Mouse (Mus musculus): Measurements from ENCODE around the gene Rer1.

Gene Rer1

DNA sequence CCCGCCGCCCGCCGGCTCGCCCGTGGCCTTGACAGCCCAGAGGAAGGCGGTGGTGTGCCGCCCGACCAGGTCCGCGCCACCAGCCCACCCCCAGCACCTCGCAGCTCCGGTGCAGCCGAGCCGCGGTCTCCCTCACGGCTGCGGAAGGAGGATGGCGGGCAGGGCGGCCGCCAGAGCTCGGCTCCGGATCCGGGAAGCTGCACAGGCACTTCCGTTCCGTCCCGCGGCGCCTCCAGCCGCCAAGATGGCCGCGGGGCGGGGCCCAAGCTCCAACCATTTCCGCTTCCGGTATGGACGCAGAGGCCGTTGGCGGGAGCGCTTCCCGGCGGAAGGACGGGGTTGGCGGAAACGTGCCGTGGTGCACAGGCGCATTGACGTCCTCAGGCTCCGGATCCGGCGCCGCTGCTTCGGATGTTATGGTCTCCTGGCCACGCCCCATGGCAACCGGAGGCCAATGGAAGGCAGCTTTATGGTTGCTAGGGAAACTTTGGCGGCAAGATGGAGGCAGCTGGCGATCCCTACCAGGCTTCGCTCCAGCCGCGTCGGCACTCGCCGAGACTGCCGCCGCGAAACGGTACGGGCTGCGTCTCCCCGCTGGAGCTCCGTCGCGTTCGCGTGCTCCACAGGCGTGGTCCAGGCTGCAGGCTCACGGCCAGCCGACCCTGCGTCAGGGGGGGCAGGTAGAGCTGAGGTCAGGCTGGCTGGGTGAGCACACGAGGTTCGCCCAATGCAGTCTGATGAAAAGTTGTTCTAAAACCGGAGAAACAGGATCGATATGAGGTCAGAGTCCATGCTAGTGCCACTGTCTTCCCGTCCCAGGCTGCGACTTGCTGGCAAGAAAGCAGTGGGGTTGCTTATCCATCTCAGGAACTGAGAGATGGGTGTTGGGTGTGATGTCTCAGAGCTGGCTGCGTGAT is at the start of gene Rer1, which contains the start of gene Morn1:
Rer1 (minus strand) TSS at position 275 of the 917 bp plus-strand sequence.
Morn1 (plus strand) TSS at position 470 of the 917 bp plus-strand sequence.
- peak; percentile 100 for DNase-seq

DNA sequence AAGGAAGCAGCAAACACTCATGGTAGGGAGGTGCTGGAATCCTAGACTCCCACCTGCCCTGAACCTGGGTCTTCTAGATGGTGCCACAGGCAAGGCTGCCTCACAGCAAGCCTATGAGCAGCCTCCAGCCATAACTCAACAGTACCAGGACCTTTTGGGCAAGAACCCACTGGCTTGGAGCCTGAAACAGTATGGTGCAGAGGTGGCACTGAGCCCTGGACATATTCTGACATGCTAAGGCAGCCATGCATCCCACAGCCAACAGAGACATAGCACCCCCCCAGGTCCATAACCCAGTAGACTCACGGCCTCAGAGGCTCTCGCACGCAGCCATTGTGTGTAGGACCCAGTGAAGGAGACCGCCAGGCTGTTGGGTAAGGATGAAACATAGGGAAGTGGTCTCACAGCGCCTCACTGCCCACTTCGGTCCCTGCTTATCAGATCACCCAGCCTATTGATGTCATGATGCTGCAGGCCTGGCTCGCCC is 48.5 kb upstream of the Rer1 start:
- no peak for DNase-seq

DNA sequence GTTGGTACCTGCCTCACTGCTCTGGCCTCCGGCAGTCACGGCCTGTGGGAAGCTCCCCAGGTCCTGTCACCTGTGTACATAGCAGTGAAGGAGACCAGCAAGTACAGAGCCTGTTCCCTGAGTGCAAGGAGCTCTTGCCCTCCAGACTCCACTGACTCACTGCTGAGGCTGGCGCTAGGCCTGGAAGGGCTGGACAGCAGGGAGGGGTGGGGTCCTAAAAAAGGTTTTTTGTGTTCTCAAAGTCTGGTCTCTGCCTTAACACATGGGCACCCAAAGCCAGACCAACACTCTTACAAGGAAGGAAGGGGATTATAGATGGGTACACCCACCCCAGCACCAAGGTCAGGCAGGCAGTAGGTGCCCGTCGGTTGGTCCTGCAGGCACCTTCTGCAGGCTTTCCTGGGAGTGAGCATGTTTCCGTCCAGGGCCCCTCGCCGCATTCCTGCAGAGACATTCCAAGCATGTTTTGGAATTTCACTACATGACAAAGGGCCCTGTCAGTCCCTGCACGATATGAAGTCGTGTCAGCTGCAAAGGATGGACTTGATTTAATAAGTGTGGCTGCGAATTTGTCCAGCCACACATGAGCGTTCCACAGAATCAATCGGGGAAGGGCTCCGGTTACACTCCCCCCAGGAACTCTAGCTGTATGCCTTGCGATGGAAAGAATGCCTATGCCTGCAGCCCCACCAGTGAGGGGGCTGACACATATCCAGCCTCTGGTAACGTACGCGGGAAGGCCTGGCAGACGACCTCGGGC is 47.7 kb upstream of the Rer1 start:
- no peak for DNase-seq

DNA sequence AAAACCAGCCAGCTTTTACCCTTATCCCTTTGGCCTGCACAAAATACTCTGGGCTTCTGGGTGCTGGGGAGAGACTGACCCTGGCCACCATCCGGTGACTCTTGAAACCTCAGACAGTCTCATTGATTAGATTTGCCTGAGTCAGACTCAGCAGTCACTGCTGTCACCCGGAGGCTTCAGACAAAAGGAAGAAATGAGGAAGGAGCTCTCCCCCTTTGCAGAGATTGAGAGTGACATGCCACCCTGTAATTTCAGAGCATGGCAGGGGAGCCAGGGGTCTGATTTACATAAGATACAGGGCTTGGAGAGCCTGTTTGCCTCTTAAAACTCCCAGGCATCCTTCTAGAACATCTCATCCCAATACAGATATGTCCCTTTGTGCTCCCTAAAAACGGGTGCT is 47.0 kb upstream of the Rer1 start:
- DNase-seq, result no peak

DNA sequence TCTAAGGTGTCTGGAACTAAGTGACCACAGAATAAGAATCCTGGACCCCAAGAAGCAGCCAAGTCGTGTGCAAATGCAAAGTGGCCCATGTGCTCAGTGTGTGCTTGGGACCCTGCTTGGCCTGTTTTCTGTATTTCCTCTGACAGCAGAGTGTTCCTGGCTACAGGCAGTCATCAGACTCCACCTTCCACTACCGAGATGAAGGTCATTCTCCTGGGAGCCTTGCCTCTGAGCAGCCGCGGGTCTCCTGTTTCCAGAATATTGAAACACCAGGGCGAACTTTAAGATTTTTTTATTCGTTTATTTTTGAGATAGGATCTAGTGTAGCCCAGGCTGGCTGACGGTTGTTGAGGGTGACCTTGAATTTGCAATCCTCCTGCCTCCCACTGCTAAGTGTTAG is 44.4 kb upstream of the Rer1 start:
- DNase-seq, result no peak

DNA sequence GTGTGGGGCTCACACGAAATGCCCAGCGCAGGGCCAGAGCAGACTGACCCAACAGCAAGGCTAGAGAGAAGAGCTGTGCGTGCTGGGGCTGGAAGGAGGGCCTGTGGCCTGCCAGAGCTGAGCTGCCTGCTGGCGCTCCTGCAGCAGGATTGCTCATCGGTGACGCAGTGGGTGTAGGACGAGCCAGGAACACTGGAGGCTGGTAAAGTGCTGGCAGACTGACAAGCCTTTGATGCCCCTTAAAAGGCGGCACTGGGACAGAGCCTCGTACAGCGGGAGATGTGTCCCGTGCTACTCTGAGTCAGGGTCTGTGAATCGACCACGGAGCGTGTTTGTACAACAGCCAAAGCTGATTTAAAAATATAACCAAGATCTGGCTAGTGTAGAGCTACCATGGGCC is 43.8 kb upstream of the Rer1 start:
- peak; percentile 87 for DNase-seq

DNA sequence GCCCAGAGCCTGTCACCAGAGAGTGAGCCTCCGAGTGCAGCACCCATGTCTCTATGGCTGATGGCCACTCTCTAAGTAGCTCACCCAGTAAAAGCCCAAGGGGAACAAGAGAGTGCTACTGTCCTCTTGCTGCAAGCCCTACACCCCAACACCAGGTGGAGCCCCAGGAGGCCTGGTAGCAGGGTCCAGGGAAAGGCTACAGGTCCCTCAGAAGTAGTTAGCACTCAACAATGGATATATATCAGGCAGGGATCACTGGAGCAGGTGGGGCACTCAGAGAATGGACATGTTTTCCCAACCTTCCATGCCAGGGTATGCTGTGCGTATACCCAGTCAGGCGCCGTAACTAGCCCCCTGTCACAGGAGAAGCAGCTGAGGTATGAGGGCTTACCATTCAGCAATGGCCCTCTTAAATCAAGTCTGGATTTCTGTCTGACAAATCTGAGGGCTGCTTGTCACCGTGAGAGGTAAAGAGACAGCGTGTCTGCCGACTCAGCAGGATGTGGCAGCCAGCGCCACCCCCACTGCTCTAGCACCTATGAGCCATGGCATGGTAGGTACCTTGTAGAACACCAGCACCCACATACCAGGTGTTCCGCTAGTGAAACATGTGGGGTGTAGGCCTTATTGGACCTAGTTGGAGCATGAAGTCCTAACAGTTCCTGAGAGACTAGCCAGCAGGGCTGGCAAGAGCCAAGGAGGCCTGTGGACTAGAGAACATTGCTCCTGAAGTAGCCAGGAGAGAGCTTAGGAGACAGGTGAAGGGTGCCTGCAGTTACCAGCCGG is 43.1 kb upstream of the Rer1 start:
- no peak for DNase-seq

DNA sequence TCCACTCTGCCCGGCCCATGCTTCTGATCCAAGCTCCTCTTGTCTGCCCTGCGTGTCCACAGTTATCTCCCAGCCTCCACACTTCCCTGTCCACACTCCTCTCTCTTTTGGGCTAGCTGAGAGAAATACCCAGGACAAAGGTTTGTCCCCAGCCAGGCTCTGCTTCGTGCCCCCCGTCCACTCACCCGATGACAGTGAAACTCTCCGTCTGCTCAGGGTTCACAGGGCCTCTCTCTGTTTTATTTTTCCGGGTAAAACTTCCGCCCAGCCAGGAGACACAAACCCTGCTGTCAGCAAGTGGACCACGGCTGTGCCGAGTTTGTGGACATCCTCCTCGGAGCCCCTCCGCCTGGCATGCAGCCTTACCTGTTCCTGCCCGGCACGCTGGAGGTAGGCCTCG is 42.2 kb upstream of the Rer1 start:
- DNase-seq, result peak; percentile 38

DNA sequence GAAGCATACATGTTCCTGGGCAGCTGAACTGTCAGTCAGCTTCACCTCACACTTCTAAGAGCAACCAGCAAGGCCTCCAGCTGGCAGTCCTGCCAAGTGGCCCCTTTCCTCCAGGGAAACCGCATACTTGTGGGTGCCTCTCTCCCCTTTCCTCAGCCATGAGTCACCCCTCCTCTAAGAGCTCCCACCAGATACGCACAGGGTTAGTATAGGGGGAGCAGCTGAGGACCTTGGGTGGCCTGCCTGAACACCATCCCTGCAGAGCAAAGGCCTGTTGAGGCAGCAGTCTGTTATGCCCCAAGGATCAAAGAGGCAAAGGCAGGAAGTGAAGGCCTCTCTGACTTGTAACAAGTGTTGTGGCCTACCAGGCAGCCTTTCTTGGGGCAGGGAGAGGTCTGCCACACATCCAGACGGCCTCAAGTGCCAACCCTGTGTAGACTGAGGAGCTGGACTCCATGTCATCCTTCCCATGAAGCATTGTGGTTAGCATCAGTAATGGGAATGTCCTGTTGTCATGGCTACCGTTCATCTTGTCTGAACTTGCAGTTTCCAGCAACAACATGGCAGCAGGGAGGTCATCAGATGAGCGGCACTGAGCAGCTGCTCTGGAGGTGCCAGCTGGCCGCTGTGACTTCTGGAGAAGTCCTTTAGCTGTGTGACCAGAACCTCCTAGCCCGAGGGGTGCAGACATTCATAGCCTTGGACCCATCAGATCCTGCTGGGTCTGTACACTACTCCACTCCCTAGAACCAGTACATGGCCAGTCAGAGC is 40.6 kb upstream of the Rer1 start:
- no peak for DNase-seq

DNA sequence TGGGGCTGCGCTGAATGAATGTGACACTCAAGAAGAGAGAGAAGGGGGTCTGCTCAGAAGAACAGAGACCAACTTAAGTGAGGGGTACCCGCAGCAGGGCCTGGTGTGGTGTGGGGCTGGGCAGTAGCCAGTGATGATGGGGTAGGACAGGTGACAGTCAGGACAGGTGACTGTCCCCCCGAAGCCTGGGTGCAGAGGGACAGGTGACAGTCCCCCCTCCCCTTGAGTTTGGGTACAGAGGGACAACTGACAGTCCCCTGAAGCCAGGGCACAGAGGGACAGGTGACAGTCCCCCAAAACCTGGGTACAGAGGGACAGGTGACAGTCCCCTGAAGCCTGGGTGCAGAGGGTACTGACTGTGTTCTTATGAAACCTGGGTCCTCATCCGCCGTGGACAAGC is 40.0 kb upstream of the Rer1 start:
- no peak for DNase-seq

DNA sequence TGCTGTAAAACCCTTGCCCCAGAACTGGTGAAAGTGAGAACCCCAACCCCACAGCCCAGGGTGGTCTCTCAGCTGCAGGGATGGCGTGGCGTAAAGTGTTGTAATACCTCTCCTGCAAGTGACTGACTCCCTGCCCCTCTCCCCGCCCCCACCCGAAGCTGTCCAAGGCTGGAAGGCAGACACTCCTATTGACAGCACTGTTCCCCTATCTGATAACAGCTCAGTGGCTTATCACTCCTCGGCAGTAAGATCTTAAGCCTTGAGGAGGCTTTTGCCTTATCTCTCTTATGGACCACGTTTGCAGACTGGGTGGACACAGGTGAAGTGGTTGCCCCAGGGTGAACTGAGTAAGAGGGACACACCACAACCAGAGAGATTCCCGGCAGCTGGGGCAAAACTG is 39.1 kb upstream of the Rer1 start:
- no peak for DNase-seq

DNA sequence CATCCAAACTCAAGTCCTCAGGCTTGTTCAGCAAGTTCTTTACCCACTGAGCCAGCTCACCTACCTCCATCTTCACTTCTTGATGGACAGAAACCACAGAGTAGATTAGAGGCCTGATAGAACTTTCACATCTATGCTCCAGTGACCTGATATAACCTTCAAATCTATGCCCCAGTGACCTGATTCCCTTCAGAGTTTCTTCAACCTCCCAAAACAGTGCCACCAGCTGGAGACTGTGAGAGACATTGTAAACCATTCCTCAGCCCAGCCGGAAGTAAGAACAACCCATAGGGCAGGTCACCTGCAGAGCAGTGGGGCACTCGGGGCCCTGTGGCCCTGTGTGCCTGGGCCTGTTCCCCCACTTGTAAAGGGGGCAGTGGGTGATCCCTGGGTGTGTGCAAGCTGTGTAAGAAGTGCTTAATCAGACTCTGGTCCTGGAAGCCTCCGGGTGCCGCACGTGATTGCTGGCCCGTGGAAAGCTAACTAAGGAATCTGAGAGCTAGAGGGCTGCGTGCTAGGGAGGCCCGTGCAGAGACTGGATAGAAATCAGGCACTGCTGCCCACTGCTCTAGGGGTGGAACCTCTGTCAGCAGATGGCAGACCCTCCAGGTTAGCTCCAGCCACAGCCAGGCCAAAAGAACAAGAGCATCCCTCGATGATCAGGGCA is 37.8 kb upstream of the Rer1 start:
- no peak for DNase-seq

DNA sequence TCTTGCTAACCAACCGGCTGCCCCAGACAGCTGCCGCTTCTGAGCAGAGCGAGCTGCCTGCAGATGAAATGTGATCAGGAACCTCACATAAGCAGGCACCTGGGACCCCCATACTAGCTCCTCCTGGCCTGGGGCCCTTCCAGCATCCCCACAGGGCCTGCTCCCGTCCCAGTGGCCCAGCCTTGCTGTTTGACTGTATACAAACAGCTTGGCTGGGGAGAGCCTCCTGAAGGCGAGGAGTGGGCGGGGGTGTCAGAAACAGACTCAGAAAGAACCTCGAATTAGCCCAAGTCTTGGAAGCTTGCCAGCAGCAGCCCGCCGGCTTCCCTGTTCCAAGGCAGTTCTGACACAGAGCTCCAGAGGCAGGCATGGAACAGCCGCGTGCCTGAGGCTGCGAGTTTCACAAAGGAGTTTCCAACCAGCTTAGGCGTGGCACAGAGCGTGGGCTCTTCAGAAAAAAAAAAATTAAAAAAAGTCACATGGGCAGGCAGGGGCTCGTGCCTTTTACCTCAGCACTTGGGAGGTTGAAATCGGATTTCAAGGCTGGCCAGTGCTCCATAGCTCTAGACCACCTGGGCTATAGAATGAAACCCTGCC is 36.4 kb upstream of the Rer1 start:
- peak; percentile 59 for DNase-seq

DNA sequence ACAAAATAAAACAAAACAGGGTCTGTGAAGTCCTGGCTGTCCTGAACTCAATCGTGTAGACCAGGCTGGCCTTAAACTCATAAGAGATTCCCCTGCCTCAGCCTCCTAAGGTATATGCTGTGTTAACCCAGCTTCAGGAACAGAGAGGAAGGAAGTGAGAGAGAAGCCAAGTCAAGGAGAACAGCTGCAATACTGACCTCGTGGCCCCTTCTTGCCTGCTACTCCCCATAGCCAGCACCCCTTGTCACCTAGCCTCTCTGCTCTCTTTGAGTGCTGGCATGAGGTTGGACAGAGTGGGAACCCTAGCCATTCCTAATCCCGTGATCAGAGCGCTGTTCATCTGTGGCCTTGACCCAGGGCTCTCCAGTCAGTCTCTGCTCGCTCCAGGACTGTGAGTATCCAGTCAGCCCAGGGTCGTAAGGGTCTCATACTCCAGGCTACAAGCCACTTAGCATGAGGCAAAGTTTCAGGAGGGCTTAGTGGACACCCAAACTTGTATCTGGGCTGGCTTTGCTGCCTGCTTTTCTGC is 35.8 kb upstream of the Rer1 start:
- DNase-seq, result no peak

DNA sequence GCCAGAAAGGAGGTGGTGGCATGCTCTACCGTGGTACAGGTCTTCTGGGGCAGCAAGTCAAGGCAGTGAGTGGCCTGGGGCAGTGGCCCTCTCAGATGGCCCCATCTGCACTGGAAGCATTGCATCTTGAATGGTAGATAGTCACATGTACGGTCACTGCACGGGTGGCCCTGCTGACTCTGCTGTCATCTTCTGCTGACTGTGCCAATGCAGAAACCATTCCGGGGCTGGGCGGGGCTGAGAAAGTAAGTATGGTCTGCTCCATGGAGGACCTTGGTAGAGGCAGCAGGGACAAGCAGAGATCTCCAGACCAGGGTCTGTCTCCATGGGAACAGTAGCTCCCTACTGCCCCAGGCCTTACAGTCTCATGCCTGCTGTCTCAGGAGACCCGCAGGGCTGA is 35.0 kb upstream of the Rer1 start:
- DNase-seq, result no peak

DNA sequence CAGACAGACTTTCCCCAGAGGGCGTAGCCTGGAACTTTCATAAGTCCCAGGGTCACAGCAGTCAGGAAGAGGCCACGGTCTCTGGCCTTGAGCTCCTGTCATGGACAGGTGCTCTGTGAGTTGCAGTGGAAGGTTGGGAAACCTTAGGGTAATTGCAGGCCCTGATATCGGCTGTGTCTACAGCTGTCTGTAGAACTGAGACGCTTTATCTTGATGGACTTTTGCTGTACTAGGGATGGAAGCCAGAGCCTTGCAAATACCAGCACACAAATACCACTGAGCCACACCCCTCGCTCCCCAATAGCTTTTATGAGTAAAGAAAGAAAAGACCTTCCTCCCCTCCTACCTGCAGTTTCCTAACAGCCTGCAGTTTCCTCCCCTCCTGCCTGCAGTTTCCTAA is 34.4 kb upstream of the Rer1 start:
- DNase-seq, result no peak

DNA sequence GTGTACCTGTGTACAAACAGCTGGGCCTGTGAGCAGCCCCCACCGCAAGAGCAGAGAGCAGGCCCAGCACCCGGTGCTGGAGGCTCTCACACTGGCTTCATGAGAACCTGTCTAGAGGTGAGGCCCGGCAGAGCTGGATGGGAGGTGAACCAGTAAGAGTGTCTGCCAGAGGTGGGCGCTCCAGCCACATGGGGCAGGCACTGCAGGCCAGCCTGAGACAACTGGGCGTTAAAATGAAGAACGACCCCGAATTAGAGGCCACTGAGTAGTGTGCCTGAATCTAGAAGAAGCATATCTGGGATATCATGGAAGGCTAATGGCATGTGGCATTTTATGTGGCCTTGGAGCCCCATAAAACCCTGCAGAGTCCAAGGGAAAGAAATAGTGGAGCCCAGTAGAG is 33.9 kb upstream of the Rer1 start:
- no peak for DNase-seq

DNA sequence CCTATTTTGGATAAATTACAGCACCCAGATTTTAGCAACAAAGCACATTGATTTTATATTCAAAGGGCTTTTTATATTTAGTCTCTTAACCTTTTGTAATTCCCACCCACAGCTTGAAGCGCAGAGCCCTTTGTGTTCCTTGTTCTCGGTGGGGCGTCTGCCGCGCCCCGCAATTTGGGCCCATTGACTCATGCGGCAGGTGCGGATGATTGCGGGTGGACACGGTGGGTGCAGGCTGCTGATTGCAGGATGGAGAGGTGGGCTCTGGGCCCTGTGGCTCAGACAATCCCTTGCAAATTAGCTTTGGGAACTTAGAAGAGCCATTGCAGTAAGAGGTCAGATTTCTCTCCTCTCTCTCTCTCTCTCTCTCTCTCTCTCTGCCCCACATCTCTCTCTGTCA is 32.1 kb upstream of the Rer1 start:
- no peak for DNase-seq

DNA sequence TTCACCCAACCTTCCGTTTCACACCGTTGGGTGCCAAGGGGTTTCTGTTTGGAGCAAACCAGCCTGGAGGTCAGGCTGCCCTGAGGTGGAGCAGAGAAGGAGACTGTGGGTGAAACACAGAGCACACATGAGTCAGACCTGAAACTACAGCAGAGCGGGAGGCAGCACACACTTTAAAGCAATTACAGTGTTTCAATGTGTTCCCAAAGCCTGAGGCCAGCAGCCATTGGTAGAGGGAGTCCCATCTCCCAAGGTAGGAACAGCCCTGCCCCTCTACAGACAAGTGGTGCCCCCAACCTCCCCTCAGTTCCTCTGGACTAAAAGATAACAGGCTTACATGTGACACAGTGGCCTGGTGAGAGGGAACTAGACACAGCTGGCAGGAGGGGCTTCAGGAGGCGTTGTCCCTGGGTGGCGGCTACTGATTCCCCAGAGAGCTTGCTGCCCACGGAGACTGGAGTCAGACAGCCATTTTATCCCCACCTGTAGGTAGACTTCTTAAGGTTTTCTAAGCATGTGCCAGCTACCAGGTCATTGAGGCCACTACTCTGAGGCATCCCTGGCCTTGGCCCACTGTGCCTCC is 31.3 kb upstream of the Rer1 start:
- DNase-seq, result no peak

DNA sequence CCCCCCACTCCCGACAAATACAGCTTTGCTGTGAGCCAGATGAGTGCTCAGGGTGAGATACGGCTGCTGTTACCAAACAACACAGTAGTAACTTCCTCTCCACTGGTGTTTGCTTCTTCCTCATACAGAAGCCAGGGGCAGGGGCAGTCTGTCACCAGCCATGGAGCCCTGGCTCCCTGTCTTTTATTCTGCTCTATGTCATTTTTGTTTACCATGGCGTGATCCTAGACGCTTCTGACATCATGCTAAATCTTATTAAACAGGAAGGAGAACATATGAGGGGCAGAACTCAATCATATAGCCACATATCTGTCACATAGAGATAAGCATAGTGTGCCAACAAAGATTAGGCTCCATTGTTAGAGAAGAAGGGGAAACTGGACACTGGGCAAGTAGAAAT is 30.4 kb upstream of the Rer1 start:
- DNase-seq, result no peak

Measured in cerebellum, adult 9-11 months (tissue).